Mouse (Mus musculus) forebrain, postnatal 0 days (tissue): ENCODE data around the gene Psph. TPM values are rescaled to one million over a fixed set of nuclear protein-coding genes. Genes with fewer than 3 reads are reported as not detected.
"Not testable (repeated sequence)": the region's sequence is repeated elsewhere in the genome, so short reads cannot be mapped to it uniquely, and the experiment has no call there.

Experiments used
- ATAC-seq: fragments of 200-750 bp; cut with Nextera tagmentation; 2 replicates; pipeline ENCODE4 v1.8.0; 2017; ENCODE audit warnings: mild to moderate bottlenecking, moderate library complexity
- DNase-seq: peaks from one replicate; pipeline ENCODE4 v3.0.0-alpha.2; 2015
- H3K27ac ChIP-seq: fragments of 300-500 bp; sonication (generic); 2 replicates; pipeline ENCODE4 v1.5.1; 2014; ENCODE audit warnings: low read depth, mild to moderate bottlenecking, antibody characterized with exemption, low read length, moderate library complexity, mixed read lengths
- H3K27me3 ChIP-seq: fragments of 300-500 bp; sonication (generic); 2 replicates; pipeline ENCODE4 v1.6.1; 2014; ENCODE audit warnings: mild to moderate bottlenecking, low read length, mixed read lengths; ENCODE audit not compliant: insufficient read depth
- H3K36me3 ChIP-seq: fragments of 300-500 bp; sonication (generic); 2 replicates; pipeline ENCODE4 v1.6.1; 2014; ENCODE audit warnings: mild to moderate bottlenecking, moderate library complexity; ENCODE audit not compliant: insufficient read depth
- H3K4me1 ChIP-seq: fragments of 300-500 bp; sonication (generic); 2 replicates; pipeline ENCODE4 v1.6.1; 2014; ENCODE audit warnings: antibody characterized with exemption; ENCODE audit not compliant: insufficient read depth
- H3K4me2 ChIP-seq: fragments of 300-500 bp; sonication (generic); 2 replicates; pipeline ENCODE4 v1.6.1; 2014; ENCODE audit warnings: low read depth, mild to moderate bottlenecking, moderate library complexity
- H3K4me3 ChIP-seq: fragments of 300-500 bp; sonication (generic); 2 replicates; pipeline ENCODE4 v1.5.1; 2014; ENCODE audit warnings: low read depth, low read length, mixed read lengths
- H3K9ac ChIP-seq: fragments of 300-500 bp; sonication (generic); 2 replicates; pipeline ENCODE4 v1.6.1; 2014; ENCODE audit warnings: mild to moderate bottlenecking
- H3K9me3 ChIP-seq: fragments of 300-500 bp; sonication (generic); 2 replicates; pipeline ENCODE4 v1.6.1; 2016; ENCODE audit warnings: low read length
- CTCF ChIP-seq: sonication (generic); IDR thresholded peaks from 2 replicates; pipeline ENCODE4 v1.5.1; 2016; ENCODE audit warnings: antibody characterized with exemption, control low read depth, low read depth
- WGBS: fragments of 180-500 bp; shearing (Covaris S2); extraction: QIAGEN DNeasy Blood & Tissue Kit; methylation state at CpG from one replicate; pipeline ENCODE4 v1.1.7; 2014; 5-methylcytosine and 5-hydroxymethylcytosine counted together
- polyA plus RNA-seq: library from polyadenylated mRNA; unstranded; fragments of >200 nt; fragmentation: Nextera tagmentation; extraction: Ambion mirVana; gene quantifications from 2 replicates; pipeline ENCODE4 v1.2.1, GENCODE M21; 2015
- total RNA-seq: library from RNA; depleted of rRNA; stranded (reverse); fragments of >200 nt; gene quantifications from 2 replicates; pipeline ENCODE4 v1.2.3, GENCODE M21; 2014

Psph gene
- total and polyA plus RNA-seq, 2 experiments from 2014 or later = 37.9 to 46.3 TPM

- Histone ChIP-seq H3K27ac (no peak overlapping the region), H3K9ac (no peak overlapping the region), H3K9me3 (no peaks in the 10 kb centered on the region), H3K4me2 (no peak overlapping the region), H3K4me1 (peaks cover 3% of the 10 kb centered on the region; the same call in 1 of the 2 replicates), H3K27me3 (no peaks in the 10 kb centered on the region), H3K36me3 (no peaks in the 10 kb centered on the region), H3K4me3 (no peak overlapping the region)
- DNase-seq = no peak
- ATAC-seq = no peak
- WGBS = 91% methylated on average over 3 of the region's 3 CpGs
- TF ChIP-seq CTCF = no peak
Observed at GRCm38 (mm10) chr5:129780131-129780530, 7.1 kb downstream of the Psph start.

GRCm38 (mm10) chr5:129778996-129779716 is 8.1 kb downstream of the Psph start:
- H3K36me3 ChIP-seq = no peaks in the 10 kb centered on the region
- H3K27ac ChIP-seq = peak overlapping the region; percentile 35; the same call in 1 of the 2 replicates
- peak overlapping the region; percentile 49 for H3K9ac ChIP-seq
- ATAC-seq (peak; percentile 97), DNase-seq (peak; percentile 88)
- 2% methylated on average over 32 of the region's 32 CpGs for WGBS
- peak overlapping the region; percentile 84 for H3K4me2 ChIP-seq
- H3K4me1 ChIP-seq = peaks cover 3% of the 10 kb centered on the region; the same call in 1 of the 2 replicates
- no peaks in the 10 kb centered on the region for H3K9me3 ChIP-seq
- peak overlapping the region; percentile 44 for H3K4me3 ChIP-seq
- TF ChIP-seq CTCF = no peak
- no peaks in the 10 kb centered on the region for H3K27me3 ChIP-seq

- no peak for TF ChIP-seq CTCF
- WGBS = 39% methylated on average over 11 of the region's 11 CpGs
- Histone ChIP-seq H3K4me2 (peak overlapping the region; percentile 84), H3K36me3 (no peaks in the 10 kb centered on the region), H3K27ac (no peak overlapping the region), H3K9me3 (no peaks in the 10 kb centered on the region), H3K9ac (peak overlapping the region; percentile 49), H3K4me1 (peaks cover 3% of the 10 kb centered on the region; the same call in 1 of the 2 replicates), H3K4me3 (peak overlapping the region; percentile 44), H3K27me3 (no peaks in the 10 kb centered on the region)
- no peak for DNase-seq
- ATAC-seq = 0 out of 2 replicates have a peak, but pooled peaks have one; percentile 5
Observed at GRCm38 (mm10) chr5:129778348-129778995, 8.8 kb downstream of the Psph start.

GRCm38 (mm10) chr5:129774661-129775060 is 12.6 kb downstream of the Psph start:
- H3K27me3 ChIP-seq = no peaks in the 10 kb centered on the region
- H3K36me3 ChIP-seq = no peaks in the 10 kb centered on the region
- DNase-seq (no peak), ATAC-seq (no peak)
- no peak overlapping the region for H3K9ac ChIP-seq
- WGBS = 85% methylated on average over 3 of the region's 3 CpGs
- no peak overlapping the region for H3K4me2 ChIP-seq
- H3K4me1 ChIP-seq = peaks cover 3% of the 10 kb centered on the region; the same call in 1 of the 2 replicates
- no peak for TF ChIP-seq CTCF
- H3K27ac ChIP-seq = no peak overlapping the region
- no peaks in the 10 kb centered on the region for H3K9me3 ChIP-seq
- H3K4me3 ChIP-seq = no peak overlapping the region

DNA sequence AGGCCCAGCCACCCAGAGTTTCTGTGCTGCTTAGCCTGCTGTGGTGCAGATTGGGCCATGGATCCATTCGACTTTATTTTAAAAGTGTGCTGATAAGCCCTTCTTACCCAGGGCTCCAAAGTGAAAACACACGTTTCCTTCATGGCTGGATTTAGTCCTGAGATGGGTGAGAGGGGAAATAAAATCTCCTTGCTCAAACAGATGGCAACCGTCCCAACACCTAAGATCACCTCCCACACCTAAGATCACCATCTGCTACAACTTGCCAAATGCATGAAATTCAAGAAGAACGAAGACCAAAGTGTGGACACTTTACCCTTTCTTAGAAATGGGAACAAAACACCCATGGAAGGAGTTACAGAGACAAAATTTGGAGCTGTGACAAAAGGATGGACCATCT is 13.9 kb downstream of the Psph start:
- not testable (repeated sequence) for H3K4me1 ChIP-seq, H3K4me2 ChIP-seq, ATAC-seq, DNase-seq, H3K27me3 ChIP-seq, H3K9ac ChIP-seq, H3K36me3 ChIP-seq, H3K9me3 ChIP-seq, H3K4me3 ChIP-seq, H3K27ac ChIP-seq
- 92% methylated on average over 4 of the region's 4 CpGs for WGBS

- DNase-seq (no peak), ATAC-seq (no peak)
- Histone ChIP-seq H3K36me3 (no peaks in the 10 kb centered on the region), H3K27ac (no peak overlapping the region), H3K27me3 (no peaks in the 10 kb centered on the region), H3K4me2 (no peak overlapping the region), H3K9me3 (no peaks in the 10 kb centered on the region), H3K4me1 (no peaks in the 10 kb centered on the region), H3K4me3 (no peak overlapping the region), H3K9ac (no peak overlapping the region)
- TF ChIP-seq CTCF = no peak
- 89% methylated on average over 10 of the region's 10 CpGs for whole genome bisulfite sequencing
Observed at GRCm38 (mm10) chr5:129772433-129772832, 14.8 kb downstream of the Psph start.
